Mouse (Mus musculus) 3T3-L1 (cell line): ENCODE measurements around the gene Stra6.
A peak's percentile ranks its signal among the peaks of the same experiment; 100 is the strongest.

ENCODE experiments used
- DNase-seq: peaks from one replicate; pipeline ENCODE4 v3.0.0-alpha.2; 2015; ENCODE audit warnings: low read depth, low spot score

The Stra6 gene

DNA sequence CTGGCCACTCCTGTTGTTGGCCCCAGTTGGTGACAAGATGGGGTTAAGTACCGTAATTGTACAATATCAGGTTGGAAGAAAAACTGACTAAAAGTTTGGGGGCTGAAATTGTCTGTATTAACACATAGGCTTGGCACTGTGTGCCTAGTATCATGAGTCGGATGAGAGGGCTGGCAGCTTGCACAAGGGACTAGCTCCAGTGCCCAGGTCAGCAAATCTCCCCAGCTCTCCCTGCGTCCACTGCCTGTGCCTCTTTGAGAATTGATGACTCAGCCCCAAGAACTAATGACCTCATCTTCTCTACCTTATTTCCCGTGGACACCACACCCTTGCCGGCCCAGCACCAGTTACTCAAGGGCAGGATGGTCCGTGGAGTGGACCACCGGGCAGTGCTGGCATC, 13.7 kb upstream of the Stra6 start:
- peak; percentile 53 for DNase-seq

DNA sequence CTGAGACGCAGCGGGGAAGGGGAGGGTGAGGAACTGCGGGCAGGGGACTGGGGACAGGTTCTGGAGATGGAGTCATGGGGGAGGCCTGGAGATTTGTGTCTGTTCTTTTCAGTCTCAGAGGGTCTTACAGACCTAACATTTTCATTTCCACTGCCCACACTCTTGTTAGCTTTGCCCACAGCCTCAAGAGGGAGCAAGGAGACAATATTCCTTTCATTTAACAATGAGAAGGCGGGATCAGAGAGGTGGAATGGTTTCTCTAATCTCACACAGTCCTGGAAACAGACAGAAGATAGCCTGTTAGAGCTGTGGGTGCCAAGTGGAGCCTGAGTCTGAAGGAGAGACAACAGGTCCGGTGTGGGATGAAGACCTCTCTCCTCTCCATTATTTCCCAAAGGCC, 11.7 kb upstream of the Stra6 start:
- DNase-seq, result peak; percentile 29

DNA sequence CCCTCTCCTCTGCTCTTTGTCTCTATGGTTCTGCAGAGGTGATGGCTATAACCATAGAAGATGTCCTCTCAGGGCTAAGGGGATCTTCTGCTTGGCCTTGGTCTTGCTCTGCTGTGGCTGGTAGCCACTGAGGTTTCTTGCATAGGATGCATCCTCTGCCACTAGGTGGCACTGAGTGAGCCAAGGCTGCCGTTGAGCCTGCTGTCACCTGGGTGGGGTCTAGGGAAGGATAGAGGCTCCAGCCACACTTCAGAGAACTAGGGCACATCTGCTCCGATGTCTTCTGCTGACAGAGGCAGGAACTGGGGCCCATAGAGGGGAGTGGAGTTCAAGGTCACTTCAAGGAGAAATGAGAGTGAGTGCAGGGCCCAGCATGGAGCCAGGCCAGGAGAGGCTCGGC, 10.5 kb upstream of the Stra6 start:
- DNase-seq, result peak; percentile 49

DNA sequence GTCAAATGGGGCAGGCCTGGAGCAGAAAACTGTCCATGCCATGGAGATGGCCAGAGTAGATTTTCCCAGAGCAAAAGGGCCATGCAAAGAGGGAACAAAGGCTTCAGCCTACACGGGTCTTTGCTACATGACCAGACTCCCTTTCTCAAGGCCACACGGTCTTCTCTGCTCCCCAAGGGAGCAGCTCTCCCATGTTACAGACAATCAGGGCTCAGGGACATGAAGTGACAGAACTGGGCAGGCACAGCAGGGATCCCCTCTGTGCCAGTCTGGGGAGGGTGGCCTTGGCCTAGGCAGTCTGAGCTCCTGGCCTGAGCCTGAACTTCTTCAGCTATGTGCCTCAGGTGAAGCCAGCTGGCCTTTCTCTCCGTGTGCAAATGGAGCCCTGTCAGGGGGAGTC, 10.0 kb upstream of the Stra6 start:
- no peak for DNase-seq

DNA sequence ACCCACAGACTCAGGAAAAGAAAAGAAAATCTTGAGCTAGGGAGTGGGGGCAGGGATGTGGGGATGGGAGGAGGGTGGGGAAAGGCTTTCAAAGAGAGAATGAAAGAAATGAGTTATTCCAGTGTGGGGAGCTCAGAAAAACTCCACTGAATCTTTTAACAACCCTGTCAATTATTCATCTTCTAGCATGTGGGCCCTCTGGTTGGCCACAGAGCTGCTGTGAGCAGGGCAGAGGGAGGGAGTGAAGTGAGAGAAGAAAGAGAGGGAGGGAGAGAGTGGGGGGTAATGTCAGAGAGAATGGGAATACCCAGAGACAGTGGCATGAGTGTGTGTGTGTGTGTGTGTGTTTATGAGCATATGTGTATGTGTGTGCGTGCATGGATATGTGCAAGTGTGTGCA, 9.6 kb upstream of the Stra6 start:
- no peak for DNase-seq

DNA sequence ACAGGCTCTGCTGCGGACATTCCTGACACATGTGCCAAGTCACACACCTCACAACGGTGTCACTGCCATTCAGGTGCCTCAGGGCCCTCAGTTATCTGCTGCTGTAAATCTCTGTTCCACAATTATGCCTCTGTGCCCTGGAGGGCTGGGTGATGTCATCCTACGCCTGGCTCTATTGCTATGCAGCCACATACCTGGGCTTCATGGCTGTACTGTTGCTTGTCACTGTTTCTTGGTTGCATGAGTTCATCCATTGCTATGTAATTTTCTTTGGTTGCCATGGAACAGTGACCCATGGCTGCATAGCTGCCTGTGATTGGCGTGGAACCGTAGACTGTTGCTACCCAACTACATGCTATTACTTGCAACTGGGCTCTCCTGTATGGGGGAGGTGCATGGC, 7.9 kb upstream of the Stra6 start:
- DNase-seq, result no peak

DNA sequence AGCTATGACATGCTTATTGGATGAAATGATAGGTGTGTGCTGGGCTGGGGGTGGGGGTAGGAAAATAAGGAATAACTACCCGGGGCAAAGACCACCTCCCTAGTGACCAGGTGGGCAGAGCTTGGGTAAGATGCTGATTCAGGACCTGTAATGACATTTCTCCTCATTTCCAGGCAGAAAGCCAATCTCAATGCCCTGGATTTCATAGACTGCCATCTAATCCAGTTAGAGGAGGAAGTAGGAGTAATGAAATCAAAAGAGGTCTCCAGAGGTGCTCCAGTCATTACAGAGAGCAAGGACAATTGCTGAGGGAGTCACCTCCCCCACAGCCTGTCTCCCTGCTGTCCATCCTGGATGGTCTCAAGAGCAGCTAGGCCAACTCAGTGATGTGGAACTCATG, 3.7 kb upstream of the Stra6 start:
- no peak for DNase-seq

DNA sequence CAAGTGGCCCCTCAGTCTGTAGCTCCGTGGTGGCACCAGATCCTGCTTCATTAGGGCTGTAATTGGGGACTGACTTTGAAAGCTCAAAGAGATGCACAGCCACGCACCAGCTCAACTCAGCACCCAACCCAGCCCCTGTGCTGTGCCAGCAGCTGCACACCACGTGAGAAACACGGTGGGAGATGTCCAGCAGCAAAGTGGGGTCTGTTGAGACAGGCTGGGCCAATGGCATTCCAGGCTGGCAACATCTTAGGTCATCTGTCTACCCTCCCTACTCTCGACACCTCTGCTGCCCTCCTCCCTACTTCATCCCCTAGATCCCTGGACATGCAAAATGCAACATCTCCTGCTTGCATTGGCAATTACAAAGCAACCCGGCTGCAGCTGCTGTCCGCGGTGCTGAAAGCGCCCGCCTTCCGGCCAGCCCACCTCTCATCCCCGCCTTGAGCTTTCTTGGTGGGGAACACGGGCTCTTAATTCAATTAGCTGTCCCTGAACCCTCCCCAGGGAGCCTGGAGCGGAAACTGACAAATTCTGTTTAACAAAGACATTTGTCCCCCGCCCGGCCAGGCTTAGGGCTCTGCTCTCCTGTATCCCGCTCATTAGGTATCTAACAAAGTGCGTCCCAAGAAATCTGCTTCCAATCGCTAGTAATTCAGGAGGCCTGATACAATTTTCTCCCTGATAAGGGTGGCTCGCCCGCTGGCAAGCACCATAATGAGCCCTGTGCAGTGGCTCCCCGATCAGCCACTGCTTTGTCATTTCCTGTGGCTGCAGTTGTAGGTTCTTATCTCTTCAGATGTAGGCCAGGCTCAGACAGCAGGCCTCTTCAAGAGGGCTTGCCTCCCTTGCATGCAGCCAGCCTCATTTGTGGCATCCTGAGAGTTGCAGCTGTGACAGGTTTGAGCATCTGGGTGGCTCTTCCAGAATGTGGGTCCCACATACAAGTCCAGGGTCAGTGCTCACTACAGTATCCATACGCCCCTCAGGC, 2.6 kb upstream of the Stra6 start:
- peak; percentile 40 for DNase-seq

DNA sequence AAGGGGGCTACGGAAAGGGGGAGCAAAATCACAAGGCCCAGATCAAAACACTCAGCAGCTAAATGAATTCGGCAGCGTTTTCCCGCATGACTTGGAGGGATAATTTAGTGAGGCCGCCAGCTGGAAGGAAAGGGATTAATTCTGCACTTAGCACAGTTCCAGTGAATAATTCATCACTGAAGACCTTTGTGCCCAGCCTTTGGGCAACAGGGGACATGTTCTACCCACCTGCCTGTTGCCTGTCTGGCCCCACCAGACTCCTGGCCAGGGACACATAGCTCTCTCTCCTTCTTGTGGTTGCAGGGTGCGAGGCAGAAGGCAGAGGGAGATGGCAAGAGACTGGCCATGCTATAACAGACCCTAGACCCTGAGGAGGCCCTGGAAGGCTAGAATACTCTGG, 1.9 kb downstream of the Stra6 start:
- DNase-seq, result no peak

DNA sequence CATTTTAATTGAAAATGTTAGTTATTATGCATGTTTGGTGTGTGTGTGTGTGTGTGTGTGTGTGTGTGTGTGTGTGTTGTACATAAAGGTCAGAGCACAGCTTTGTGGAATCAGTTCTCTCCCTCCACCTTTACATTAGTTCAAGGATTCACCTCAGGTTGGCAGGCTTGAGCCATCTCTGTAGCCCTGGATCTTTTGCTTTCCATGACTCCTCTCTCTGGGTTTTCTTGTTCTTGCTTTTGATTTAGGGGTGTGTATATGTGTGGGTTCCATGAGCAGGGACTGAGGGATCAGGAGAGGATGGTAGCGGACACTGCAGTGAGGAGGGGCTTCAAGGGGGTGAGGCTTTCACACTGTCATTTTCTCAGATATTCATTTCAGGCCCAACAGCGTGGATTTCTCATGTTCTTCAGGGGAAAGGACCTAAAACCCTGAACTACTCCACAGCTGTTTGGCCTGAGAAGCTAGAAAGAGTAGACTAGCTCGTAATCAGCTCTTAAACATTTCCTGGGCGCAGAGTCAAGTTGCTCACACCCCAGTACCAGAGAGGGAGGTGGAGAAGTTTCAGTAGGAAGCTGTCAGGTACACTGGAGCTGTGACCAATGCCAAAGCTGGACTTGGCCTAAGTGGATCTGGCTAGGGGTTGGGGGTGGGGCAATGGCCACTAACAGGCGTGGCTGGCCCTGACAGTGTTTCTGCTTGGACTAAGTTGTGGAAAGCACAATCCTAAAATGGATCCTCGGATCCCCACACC, 2.6 kb downstream of the Stra6 start:
- peak; percentile 13 for DNase-seq

DNA sequence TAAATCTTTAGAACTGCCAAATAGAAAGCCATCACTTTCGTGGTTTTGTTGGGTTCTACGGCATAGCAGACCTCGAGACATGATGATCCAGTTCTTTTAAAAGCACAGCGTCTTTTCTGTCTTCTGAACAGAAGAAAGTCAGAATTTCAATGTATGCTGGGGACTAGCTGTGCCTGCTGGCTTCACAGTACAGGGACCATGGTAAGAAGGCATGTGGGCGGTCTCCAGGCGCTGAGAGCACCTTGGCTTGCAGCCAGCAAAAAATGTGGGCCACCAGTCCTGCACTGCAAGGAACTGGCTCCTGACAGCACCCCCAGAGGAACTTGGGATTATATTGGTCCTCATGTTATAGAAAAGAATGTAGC, 3.1 kb downstream of the Stra6 start:
- no peak for DNase-seq

DNA sequence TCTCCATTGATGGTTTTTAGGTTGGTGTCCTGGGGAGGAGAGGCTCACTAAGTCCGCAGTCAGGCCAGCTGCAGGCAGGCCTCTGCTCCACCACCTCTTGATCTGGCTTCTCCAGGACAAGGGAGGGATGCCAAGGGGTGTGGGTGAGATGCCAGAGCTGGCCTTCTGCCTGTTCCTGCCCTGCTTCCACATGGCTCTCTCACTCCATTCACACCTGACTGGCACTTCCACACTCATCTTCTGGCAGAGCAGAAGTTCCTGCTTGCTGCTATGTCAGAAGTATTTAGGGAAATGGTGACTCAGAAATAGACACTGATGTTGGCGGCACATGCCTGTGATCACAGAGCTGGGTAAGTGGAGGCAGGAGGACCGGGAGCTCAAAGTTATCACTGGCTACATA, 4.0 kb downstream of the Stra6 start:
- no peak for DNase-seq

DNA sequence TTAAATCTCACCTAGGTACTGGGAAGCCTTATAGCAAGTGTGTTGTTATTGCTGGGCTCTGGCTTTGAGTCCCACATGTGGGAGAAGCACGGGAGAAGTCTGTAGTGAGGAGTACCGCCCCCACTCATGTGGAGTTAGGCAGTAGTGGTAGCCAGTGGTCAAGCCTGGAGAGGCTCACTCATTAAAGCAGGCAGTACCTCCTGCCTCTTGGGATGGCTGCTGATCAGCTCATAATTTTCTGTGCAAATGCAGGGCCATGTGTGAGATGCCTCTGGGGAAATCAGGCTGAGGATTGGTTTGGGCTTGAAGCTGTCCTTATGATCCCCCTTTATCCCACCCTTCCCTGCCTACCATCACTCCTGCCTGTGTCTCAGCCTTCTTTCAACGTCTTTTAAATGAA, 11.0 kb downstream of the Stra6 start:
- DNase-seq, result no peak

DNA sequence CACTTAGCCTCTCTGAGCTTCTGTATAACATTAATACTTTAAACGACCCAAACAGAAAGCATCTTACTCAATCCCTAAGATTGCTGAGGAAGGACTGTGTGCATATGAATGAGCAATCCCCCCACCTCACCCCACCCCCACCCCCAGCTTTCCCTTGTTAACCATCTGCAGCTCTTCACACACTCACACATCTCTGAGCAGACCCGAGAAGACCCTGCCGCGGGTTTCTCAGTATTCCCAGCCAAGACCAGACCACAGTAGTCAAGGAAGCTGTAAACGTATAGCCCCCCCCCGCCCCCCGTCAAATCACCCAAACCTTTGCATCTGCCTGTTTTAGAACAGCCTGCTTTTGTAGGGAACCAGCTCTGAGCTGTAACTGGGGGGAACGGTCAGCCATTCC, 21.0 kb downstream of the Stra6 start:
- no peak for DNase-seq

DNA sequence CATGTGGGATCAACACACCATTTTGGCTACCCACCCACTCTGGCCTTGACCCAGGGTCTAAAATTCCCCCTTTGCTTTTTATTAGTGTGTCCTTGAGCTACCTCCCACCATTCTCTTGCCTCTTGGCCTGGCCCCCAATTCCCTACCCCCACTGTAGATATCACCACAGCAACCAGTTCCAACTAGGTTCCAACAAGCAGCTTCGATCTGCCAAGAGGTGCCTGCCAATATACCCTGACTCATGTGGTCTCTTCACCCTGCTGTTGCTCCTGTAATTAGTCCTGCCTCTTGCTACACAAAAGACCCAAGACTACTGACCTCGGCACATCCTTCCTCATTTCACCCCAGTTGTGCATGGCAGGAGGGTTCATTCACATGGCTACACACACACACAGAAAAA, 21.5 kb downstream of the Stra6 start:
- no peak for DNase-seq

DNA sequence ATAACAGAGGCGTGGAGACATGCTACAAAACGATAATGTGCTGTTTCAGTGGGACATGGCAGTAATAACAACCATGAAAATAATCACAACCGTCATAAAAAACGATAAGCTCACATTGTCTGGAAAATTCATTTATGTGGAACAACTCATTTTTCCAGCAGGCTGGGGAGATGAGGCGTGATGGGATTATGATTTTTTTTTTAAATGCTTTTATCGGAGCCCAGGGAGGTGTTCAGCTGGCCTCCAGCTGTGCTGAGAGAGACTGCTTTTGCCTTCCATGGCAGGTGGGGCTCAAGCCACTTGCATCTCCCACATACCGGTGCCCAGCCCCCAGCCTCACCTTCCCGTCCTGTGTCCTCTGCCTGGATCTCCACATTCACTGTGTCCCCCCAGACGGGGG, 22.6 kb downstream of the Stra6 start:
- DNase-seq, result no peak

DNA sequence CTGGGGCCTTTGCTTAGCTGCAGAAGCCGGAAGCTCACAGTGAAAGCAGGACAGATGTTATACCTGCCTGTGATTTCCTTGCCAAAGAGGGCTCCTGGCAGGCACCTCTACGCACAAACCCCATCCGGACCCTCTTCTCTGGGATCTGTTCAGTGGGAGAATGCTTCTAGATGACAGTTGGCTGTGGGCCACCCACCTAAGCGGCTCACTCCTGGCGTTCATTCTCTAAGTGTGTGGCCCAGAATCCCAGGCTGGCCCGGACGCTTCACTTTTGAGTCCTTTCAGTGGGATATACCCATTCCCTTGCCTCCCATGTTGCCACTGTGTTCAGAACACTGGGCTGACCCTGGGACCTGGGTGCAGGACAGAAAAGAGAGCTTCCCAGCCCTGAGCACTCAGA, 23.3 kb downstream of the Stra6 start:
- no peak for DNase-seq

DNA sequence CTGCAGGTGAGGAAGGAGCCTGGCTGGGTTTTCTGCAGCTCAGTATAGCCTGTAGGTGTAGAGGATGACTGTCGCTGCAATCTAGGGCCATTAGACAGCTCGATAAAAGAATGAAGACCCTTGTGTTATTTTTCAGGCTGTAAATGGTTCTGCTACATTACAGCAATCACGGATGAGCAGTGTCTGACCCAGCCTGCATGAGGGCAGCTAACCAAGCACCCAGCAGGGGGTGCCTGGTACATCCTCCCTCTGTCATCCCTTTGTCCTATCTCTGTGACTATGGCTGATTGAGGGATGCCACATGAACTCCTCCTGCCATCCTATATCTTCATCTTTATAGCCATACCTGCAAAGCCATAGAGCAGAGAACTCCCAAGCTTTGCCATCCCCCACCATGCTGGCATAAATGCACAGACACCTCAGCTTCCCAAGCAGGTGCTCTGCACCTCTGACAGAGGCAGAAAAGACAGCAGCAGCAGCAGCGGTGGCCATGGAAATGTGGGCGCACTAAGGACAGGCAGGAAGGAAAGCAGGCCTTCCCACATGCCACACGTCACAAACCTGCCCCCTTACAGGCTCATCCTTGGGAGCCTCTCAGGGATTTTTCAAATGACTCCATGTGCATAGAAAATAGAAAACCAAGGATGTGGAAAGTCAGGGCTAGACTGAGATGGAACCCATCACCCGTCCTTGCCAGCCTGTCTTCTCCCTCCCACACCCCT, 23.9 kb downstream of the Stra6 start:
- no peak for DNase-seq

DNA sequence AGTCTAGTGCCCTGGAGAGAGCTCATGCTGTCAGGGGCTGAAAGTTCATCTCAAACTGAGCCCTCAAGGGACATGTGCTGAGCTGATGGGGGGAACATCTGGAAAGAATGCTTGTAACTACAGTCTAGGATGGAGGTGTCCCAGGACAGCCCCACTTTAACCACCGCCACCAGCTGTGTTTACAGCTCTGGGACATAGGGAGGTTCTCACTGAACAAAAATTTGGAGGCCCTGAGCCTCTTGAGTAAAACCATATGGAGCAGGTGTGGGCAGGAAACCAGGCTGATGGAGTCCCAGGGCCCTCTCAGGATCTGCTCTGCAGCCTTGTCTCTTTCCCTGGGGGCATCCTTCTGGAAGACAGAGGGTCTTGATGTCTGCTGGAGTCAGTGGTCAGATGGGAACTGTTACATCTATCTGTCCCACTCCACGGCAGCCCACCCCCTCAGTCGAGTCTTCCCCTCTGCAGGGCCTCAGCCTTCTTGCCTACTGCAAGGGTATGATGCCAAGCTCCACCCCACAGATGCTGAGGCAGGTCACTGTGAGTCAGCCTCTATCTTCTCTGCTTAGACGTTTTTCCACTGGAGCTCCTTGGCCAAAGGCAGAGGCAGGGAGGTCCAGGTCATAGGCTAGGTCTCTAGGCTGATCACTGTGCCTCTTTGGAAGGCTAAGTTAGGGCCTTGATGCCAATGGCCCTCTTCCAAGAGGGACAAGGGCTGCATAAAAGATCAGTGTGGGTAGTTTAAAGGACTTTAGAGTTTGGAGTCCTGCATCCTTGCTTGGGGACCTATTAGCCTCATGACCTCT, 28.2 kb downstream of the Stra6 start:
- DNase-seq, result peak; percentile 83

DNA sequence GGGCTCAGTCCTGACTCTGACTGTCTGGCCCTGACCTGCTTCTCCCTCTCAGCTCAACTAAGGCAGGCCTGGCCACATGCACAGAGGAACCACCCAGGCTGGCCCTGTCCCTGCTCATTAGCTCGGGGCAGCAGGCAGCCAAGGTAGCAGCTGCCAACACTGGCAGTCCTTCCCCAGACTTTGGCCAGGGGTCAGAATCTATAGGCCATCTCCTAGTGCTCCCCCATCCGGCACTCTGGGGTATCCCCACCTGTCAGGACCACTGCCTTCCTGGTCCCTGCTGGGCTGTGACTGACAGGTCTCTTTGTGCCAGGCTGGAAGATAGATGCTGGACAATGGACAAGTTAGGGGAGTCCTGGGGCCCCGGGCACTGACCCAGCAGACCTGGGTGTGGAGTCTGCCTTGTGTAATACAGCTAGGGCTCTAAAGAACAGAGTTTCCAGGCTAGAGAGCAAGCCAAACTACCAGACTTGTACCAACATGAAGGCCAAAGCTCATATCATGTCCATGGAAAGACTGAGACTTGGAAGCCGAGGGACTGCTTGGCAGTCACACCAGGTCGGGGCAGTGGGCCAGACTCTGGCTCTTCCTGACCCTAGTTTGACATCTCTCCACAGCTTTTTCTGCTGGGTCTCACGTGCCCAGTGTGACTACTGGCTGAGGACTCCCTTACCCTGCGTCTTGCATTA, 29.1 kb downstream of the Stra6 start:
- peak; percentile 47 for DNase-seq

DNA sequence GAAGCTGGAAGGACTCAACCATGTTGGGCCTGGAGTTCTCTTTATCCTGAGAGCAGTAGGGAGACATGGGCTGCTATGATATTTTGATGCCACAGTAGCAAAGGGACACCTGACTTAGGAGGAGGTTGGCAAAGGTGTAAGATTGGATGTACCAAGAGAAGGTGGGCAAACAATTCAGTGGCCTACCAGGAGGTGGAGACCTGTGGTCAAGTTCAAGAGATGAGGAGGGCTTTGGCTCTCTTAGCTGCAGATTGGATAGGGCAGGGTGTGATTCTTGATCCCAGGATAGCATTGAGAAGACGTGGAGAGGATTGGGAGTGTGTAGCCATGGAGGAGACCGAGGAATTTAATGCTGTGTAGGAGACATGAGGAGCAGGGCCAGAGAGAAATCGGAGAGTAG, 30.2 kb downstream of the Stra6 start:
- DNase-seq, result no peak
